27 mouse cellular contexts compared by ENCODE assay signal in genomic region chr11:104186135-104186836, GRCm38 (mm10). TPM values are rescaled to one million over a fixed set of nuclear protein-coding genes. Genes with fewer than 3 reads are reported as not detected.
DNase-seq lines count a peak whose midpoint lies in the region; ATAC-seq and TF ChIP-seq lines count a peak whose summit lies in the region.
"Had no signal": no experiment of that assay in that cellular context is flagged by ENCODE, and none has a peak within 500 bp of the region (broad histone marks: within the 10 kb centered on the region; RNA-seq: fewer than 3 reads in every experiment).

Gene Sppl2c, plus strand, starts transcription at chr11:104186327.

- DNase-seq in hindbrain, postnatal 0 days (ENCODE audit: low spot score) = no peak
- no peak for DNase-seq in stomach, postnatal 0 days (ENCODE audit: low spot score)
- DNase-seq in MN1 (ENCODE audit: low spot score) = peak; percentile 29
- DNase-seq: adrenal gland, postnatal 10 days; B cell, adult 2 months; cerebellum, adult 11 months; forebrain, postnatal 0 days; gastrocnemius, postnatal 36 days; heart, adult 11 months; heart, postnatal 10 days had no signal

- no peaks in the 10 kb centered on the region for H3K4me1 ChIP-seq in hindbrain, postnatal 0 days (ENCODE audit: insufficient read depth, low read length)
- H3K4me1 ChIP-seq in hindbrain, embryonic 12.5 days = no peaks in the 10 kb centered on the region
- no peaks in the 10 kb centered on the region for H3K4me1 ChIP-seq in stomach, embryonic 14.5 days (ENCODE audit: control insufficient read depth, insufficient read depth, low read length)
- H3K4me1 ChIP-seq in stomach, postnatal 0 days (replicated peaks; ENCODE audit: control insufficient read depth, insufficient read depth) = no peaks in the 10 kb centered on the region
- no peaks in the 10 kb centered on the region for H3K4me1 ChIP-seq in forebrain, embryonic 13.5 days
- H3K4me1 ChIP-seq: embryonic facial prominence, embryonic 12.5 days; heart, embryonic 10.5 days had no signal

- no peaks in the 10 kb centered on the region for H3K9me3 ChIP-seq in hindbrain, postnatal 0 days (ENCODE audit: low read length)
- H3K9me3 ChIP-seq in hindbrain, embryonic 12.5 days (replicated peaks) = no peaks in the 10 kb centered on the region
- H3K9me3 ChIP-seq in stomach, embryonic 14.5 days (ENCODE audit: control insufficient read depth, low read depth, low read length) = no peaks in the 10 kb centered on the region
- H3K9me3 ChIP-seq in stomach, postnatal 0 days (ENCODE audit: control insufficient read depth, low read length) = no peaks in the 10 kb centered on the region
- no peaks in the 10 kb centered on the region for H3K9me3 ChIP-seq in forebrain, embryonic 13.5 days (replicated peaks)
- H3K9me3 ChIP-seq: embryonic facial prominence, embryonic 12.5 days; G1E; heart, embryonic 10.5 days had no signal

- H3ac ChIP-seq in myocyte (ENCODE audit: control insufficient read depth, insufficient read length) = no peak within 1 kb of the TSS

- no peak within 1 kb of the TSS for H3K4me3 ChIP-seq in hindbrain, postnatal 0 days (ENCODE audit: low read length)
- H3K4me3 ChIP-seq in hindbrain, embryonic 12.5 days = no peak within 1 kb of the TSS
- H3K4me3 ChIP-seq in stomach, embryonic 14.5 days (ENCODE audit: low read depth, low read length) = no peak within 1 kb of the TSS
- H3K4me3 ChIP-seq in stomach, postnatal 0 days (ENCODE audit: low read depth, low read length) = no peak within 1 kb of the TSS
- H3K4me3 ChIP-seq in myocyte = no peak within 1 kb of the TSS
- no peak within 1 kb of the TSS for H3K4me3 ChIP-seq in forebrain, embryonic 13.5 days
- H3K4me3 ChIP-seq: embryonic facial prominence, embryonic 12.5 days; heart, embryonic 10.5 days had no signal

- H3K4me2 ChIP-seq in hindbrain, postnatal 0 days (ENCODE audit: low read depth, low read length) = no peak within 1 kb of the TSS
- no peak within 1 kb of the TSS for H3K4me2 ChIP-seq in hindbrain, embryonic 12.5 days (replicated peaks)
- no peak within 1 kb of the TSS for H3K4me2 ChIP-seq in stomach, embryonic 14.5 days (replicated peaks; ENCODE audit: low read depth, low read length)
- no peak within 1 kb of the TSS for H3K4me2 ChIP-seq in stomach, postnatal 0 days (replicated peaks; ENCODE audit: low read depth)
- peak within 1 kb of the TSS; percentile 4 for H3K4me2 ChIP-seq in myocyte (ENCODE audit: low read depth)
- no peak within 1 kb of the TSS for H3K4me2 ChIP-seq in forebrain, embryonic 13.5 days
- H3K4me2 ChIP-seq: embryonic facial prominence, embryonic 12.5 days; hindbrain, embryonic 14.5 days had no signal

- H3K27ac ChIP-seq in hindbrain, postnatal 0 days = no peak within 1 kb of the TSS
- no peak within 1 kb of the TSS for H3K27ac ChIP-seq in hindbrain, embryonic 12.5 days
- H3K27ac ChIP-seq in stomach, embryonic 14.5 days (ENCODE audit: low read length) = no peak within 1 kb of the TSS
- no peak within 1 kb of the TSS for H3K27ac ChIP-seq in stomach, postnatal 0 days (replicated peaks)
- no peak within 1 kb of the TSS for H3K27ac ChIP-seq in forebrain, embryonic 13.5 days
- H3K27ac ChIP-seq: embryonic facial prominence, embryonic 12.5 days; heart, embryonic 10.5 days; hindbrain, embryonic 14.5 days had no signal

- no peaks in the 10 kb centered on the region for H3K27me3 ChIP-seq in hindbrain, postnatal 0 days (ENCODE audit: insufficient read depth, low read length)
- no peaks in the 10 kb centered on the region for H3K27me3 ChIP-seq in hindbrain, embryonic 12.5 days
- no peaks in the 10 kb centered on the region for H3K27me3 ChIP-seq in stomach, embryonic 14.5 days (ENCODE audit: control insufficient read depth, insufficient read depth, low read length)
- no peaks in the 10 kb centered on the region for H3K27me3 ChIP-seq in stomach, postnatal 0 days (ENCODE audit: control insufficient read depth, insufficient read depth, low read length)
- H3K27me3 ChIP-seq in myocyte (ENCODE audit: control insufficient read depth, insufficient read depth, insufficient read length) = no peaks in the 10 kb centered on the region
- H3K27me3 ChIP-seq in forebrain, embryonic 13.5 days = no peaks in the 10 kb centered on the region

- no peak for TF ChIP-seq EP300 in stomach, postnatal 0 days (optimal IDR thresholded peaks at IDR 0.05)

- no peak within 1 kb of the TSS for H3K9ac ChIP-seq in hindbrain, postnatal 0 days (replicated peaks; ENCODE audit: low read length)
- H3K9ac ChIP-seq in hindbrain, embryonic 12.5 days = no peak within 1 kb of the TSS
- H3K9ac ChIP-seq in stomach, embryonic 14.5 days (replicated peaks; ENCODE audit: low read depth, low read length) = no peak within 1 kb of the TSS
- no peak within 1 kb of the TSS for H3K9ac ChIP-seq in stomach, postnatal 0 days (ENCODE audit: low read length)
- no peak within 1 kb of the TSS for H3K9ac ChIP-seq in forebrain, embryonic 13.5 days
- H3K9ac ChIP-seq: embryonic facial prominence, embryonic 12.5 days; forebrain, postnatal 0 days; hindbrain, embryonic 14.5 days had no signal

- 79% methylated on average over 13 of the region's 13 CpGs for WGBS in hindbrain, postnatal 0 days
- WGBS in hindbrain, embryonic 12.5 days = 81% methylated on average over 13 of the region's 13 CpGs
- WGBS in stomach, embryonic 14.5 days = 76% methylated on average over 13 of the region's 13 CpGs
- WGBS in stomach, postnatal 0 days = 77% methylated on average over 13 of the region's 13 CpGs
- 90% methylated on average over 13 of the region's 13 CpGs for WGBS in forebrain, embryonic 13.5 days

- TF ChIP-seq POLR2A in myocyte (IDR thresholded peaks at IDR 0.05; ENCODE audit: insufficient read length, low read depth) = no peak

- H3K36me3 ChIP-seq in hindbrain, postnatal 0 days (ENCODE audit: insufficient read depth, low read length) = no peaks in the 10 kb centered on the region
- no peaks in the 10 kb centered on the region for H3K36me3 ChIP-seq in hindbrain, embryonic 12.5 days
- no peaks in the 10 kb centered on the region for H3K36me3 ChIP-seq in stomach, embryonic 14.5 days (ENCODE audit: control insufficient read depth, insufficient read depth, low read length)
- H3K36me3 ChIP-seq in stomach, postnatal 0 days (ENCODE audit: control insufficient read depth, insufficient read depth, low read length) = no peaks in the 10 kb centered on the region
- H3K36me3 ChIP-seq in myocyte (ENCODE audit: control insufficient read depth, insufficient read depth) = no peaks in the 10 kb centered on the region
- H3K36me3 ChIP-seq in forebrain, embryonic 13.5 days (ENCODE audit: poor library complexity, severe bottlenecking) = no peaks in the 10 kb centered on the region
- H3K36me3 ChIP-seq: embryonic facial prominence, embryonic 12.5 days; G1E; heart, embryonic 10.5 days had no signal

- H3K79me2 ChIP-seq in myocyte (ENCODE audit: control insufficient read depth, insufficient read depth) = no peaks in the 10 kb centered on the region

- TF ChIP-seq CTCF in hindbrain, postnatal 0 days (IDR thresholded peaks at IDR 0.05; ENCODE audit: low read depth) = no peak
- no peak for TF ChIP-seq CTCF in stomach, postnatal 0 days (IDR thresholded peaks at IDR 0.05; ENCODE audit: low read depth)

- peak; percentile 27; the same call in 1 of the 2 replicates for ATAC-seq in hindbrain, postnatal 0 days
- ATAC-seq in hindbrain, embryonic 12.5 days (ENCODE audit: low FRiP score) = no peak
- 0 out of 2 replicates have a peak, but pooled peaks have one; percentile 23 for ATAC-seq in stomach, embryonic 14.5 days (ENCODE audit: insufficient number of reproducible peaks, insufficient read depth, low FRiP score, low read depth)
- ATAC-seq in stomach, postnatal 0 days (ENCODE audit: low FRiP score, low TSS enrichment) = no peak
- ATAC-seq in forebrain, embryonic 13.5 days = no peak
- ATAC-seq: CD4-positive, CD25-positive, alpha-beta regulatory T cell, adult 4 months; forebrain, postnatal 0 days; intestine, embryonic 16.5 days had no signal

TF ChIP-seq in myocyte, 11 proteins besides CTCF, POLR2A, EP300 and RAD21:
- no peak for TF ChIP-seq SRF (IDR thresholded peaks at IDR 0.05; ENCODE audit: control insufficient read depth, insufficient read length, low read depth)
- TF ChIP-seq MYOG (IDR thresholded peaks at IDR 0.05; ENCODE audit: control insufficient read depth in 1 of 3, insufficient read depth in 1 of 3, insufficient read length in 2 of 3, low read depth in 2 of 3) = peak in 1 of 3 experiments; percentile 23
- peak in 1 of 3 experiments; percentile 24 for TF ChIP-seq MYOD1 (IDR thresholded peaks at IDR 0.05; ENCODE audit: control insufficient read depth in 1 of 3, insufficient read length in 2 of 3, low read depth in 2 of 3)

RNA-seq across cellular contexts. Expression of gene Sppl2c, which starts in this region (rescaled TPM):
- not detected in 2 replicates for total RNA-seq in hindbrain, postnatal 0 days (2014; rRNA removed)
- polyA plus RNA-seq in hindbrain, postnatal 0 days (2015; fragmentation: Nextera tagmentation; extraction: Ambion mirVana) = not detected in 2 replicates
- polyA plus RNA-seq in hindbrain, embryonic 12.5 days (2016; fragmentation: Nextera tagmentation; extraction: Ambion mirVana) = not detected in 2 replicates
- not detected in 2 replicates for polyA plus RNA-seq in stomach, embryonic 14.5 days (2014; fragmentation: Nextera tagmentation; extraction: Ambion mirVana)
- not detected in 2 replicates for polyA plus RNA-seq in stomach, postnatal 0 days (2015; fragmentation: Nextera tagmentation; extraction: Ambion mirVana)
- not detected for polyA plus RNA-seq in myocyte (2012; fragmentation: generic; extraction: Trizol)
- not detected in 2 replicates for polyA plus RNA-seq in forebrain, embryonic 13.5 days (2015; fragmentation: Nextera tagmentation; extraction: Ambion mirVana)
- total RNA-seq: adrenal gland, postnatal 10 days; adrenal gland, postnatal 4 days; gastrocnemius, adult 8-10 months; gastrocnemius, postnatal 36 days; heart, postnatal 10 days; hematopoietic stem cell, adult 5-6 weeks had no signal
- polyA plus RNA-seq: brain, embryonic 14.5 days; CD4-positive, CD25-positive, alpha-beta regulatory T cell, adult 4 months; cortical plate, adult 2 months; embryonic facial prominence, embryonic 12.5 days; forebrain, embryonic 11.5 days; forebrain, postnatal 0 days; G1E; heart, embryonic 10.5 days; heart, embryonic 14.5 days; hindbrain, embryonic 14.5 days; intestine, embryonic 16.5 days had no signal

Comparison
In these comparisons a context has a peak if more than half of its experiments do, and no peak if none do; other contexts are left out.
1. Peak in ATAC-seq in hindbrain, postnatal 0 days; RNA of the gene not detected or under 1 TPM.
2. Peak in ATAC-seq in stomach, embryonic 14.5 days; RNA of the gene not detected or under 1 TPM.